Mouse (Mus musculus): ENCODE measurements at regions not wholly inside any gene's neighbourhood (a gene's known extent, or its start where the extent isn't known, plus 50 kb on each side); places are given as distances from the start of the nearest gene placed in this dataset.

GRCm38 (mm10) chr10:71748557-71749493 is 401.3 kb downstream of the Ipmk start:
- DNase-seq (ENCODE audit: extremely low spot score in 1 of 2, low spot score in 1 of 2): no peak

- no peak for DNase-seq (ENCODE audit: extremely low spot score in 1 of 2, low spot score in 1 of 2)
Measured at GRCm38 (mm10) chr10:71753255-71753654, 405.7 kb downstream of the Ipmk start.

- DNase-seq (ENCODE audit: extremely low spot score in 1 of 2, low spot score in 1 of 2): no peak
Measured at GRCm38 (mm10) chr10:71754799-71755198, 407.2 kb downstream of the Ipmk start.

GRCm38 (mm10) chr10:71778903-71779302 is 431.3 kb downstream of the Ipmk start:
- DNase-seq (ENCODE audit: extremely low spot score in 1 of 2, low spot score in 1 of 2): no peak

GRCm38 (mm10) chr10:71789241-71789640 is 441.7 kb downstream of the Ipmk start:
- DNase-seq (ENCODE audit: extremely low spot score in 1 of 2, low spot score in 1 of 2): no peak

- DNase-seq (ENCODE audit: extremely low spot score in 1 of 2, low spot score in 1 of 2): peak in 1 of 2 experiments; percentile 2
Measured at GRCm38 (mm10) chr10:71789936-71790335, 442.4 kb downstream of the Ipmk start.

- DNase-seq (ENCODE audit: extremely low spot score in 1 of 2, low spot score in 1 of 2): no peak
Measured at GRCm38 (mm10) chr10:71798638-71799037, 451.1 kb downstream of the Ipmk start.

GRCm38 (mm10) chr10:71802457-71802856 is 454.9 kb downstream of the Ipmk start:
- no peak for DNase-seq (ENCODE audit: extremely low spot score in 1 of 2, low spot score in 1 of 2)

- peak in 1 of 2 experiments; percentile 33 for DNase-seq (ENCODE audit: extremely low spot score in 1 of 2, low spot score in 1 of 2)
Measured at GRCm38 (mm10) chr10:71832633-71833032, 485.1 kb downstream of the Ipmk start.

- DNase-seq (ENCODE audit: extremely low spot score in 1 of 2, low spot score in 1 of 2): no peak
Measured at GRCm38 (mm10) chr10:71835018-71835417, 487.5 kb downstream of the Ipmk start.

- no peak for DNase-seq (ENCODE audit: extremely low spot score in 1 of 2, low spot score in 1 of 2)
Measured at GRCm38 (mm10) chr10:71857089-71857488, 509.5 kb downstream of the Ipmk start.

- DNase-seq (ENCODE audit: extremely low spot score in 1 of 2, low spot score in 1 of 2): peak in 1 of 2 experiments; percentile 82
Measured at GRCm38 (mm10) chr10:71857518-71857973, 510.0 kb downstream of the Ipmk start.

GRCm38 (mm10) chr10:71893726-71894125 is 546.2 kb downstream of the Ipmk start:
- DNase-seq (ENCODE audit: extremely low spot score in 1 of 2, low spot score in 1 of 2): no peak

GRCm38 (mm10) chr10:71905029-71905428 is 557.5 kb downstream of the Ipmk start:
- DNase-seq (ENCODE audit: extremely low spot score in 1 of 2, low spot score in 1 of 2): no peak

Data from frontal cortex, adult 2 months (tissue).